In genomic region chr1:184019042-184019721, GRCm38 (mm10) we compare ENCODE assay signal across 18 mouse cellular contexts. TPM values are rescaled to one million over a fixed set of nuclear protein-coding genes. Genes with fewer than 3 reads are reported as not detected.
DNase-seq lines count a peak whose midpoint lies in the region; ATAC-seq and TF ChIP-seq lines count a peak whose summit lies in the region.
"Had no signal": no experiment of that assay in that cellular context is flagged by ENCODE, and none has a peak within 500 bp of the region (broad histone marks: within the 10 kb centered on the region; RNA-seq: fewer than 3 reads in every experiment).

No protein-coding gene starts in this region.

- H3K4me3 ChIP-seq in intestine, embryonic 14.5 days (ENCODE audit: low read depth, low read length): no peak overlapping the region
- no peak overlapping the region for H3K4me3 ChIP-seq in intestine, postnatal 0 days (ENCODE audit: low read depth, low read length)
- H3K4me3 ChIP-seq in lung, embryonic 16.5 days (ENCODE audit: low read length): no peak overlapping the region

- DNase-seq in heart, adult 11 months: peak; percentile 57
- no peak for DNase-seq in heart, adult 18-20 months
- no peak for DNase-seq in intestine, embryonic 14.5 days (ENCODE audit: low spot score)
- DNase-seq in lung, postnatal 25 days (ENCODE audit: low spot score): no peak
- DNase-seq in ZHBTc4 (ENCODE audit: low read depth, low spot score) (peak; percentile 77), adipocyte (ENCODE audit: low spot score) (no peak)
- DNase-seq: adrenal gland, postnatal 10 days; cerebellum, adult 9-11 months; forebrain, postnatal 0 days; heart, postnatal 14 days; kidney, adult 11 months; right cerebral cortex, postnatal 25 days had no signal

- H3K4me1 ChIP-seq in intestine, embryonic 14.5 days (replicated peaks; ENCODE audit: control insufficient read depth, insufficient read depth, low read length): 0 out of 2 replicates have a peak, but pooled peaks cover 5% of the 10 kb centered on the region
- no peaks in the 10 kb centered on the region for H3K4me1 ChIP-seq in intestine, postnatal 0 days (replicated peaks; ENCODE audit: control insufficient read depth, insufficient read depth, low read length)
- H3K4me1 ChIP-seq in lung, embryonic 16.5 days (replicated peaks; ENCODE audit: control insufficient read depth, insufficient read depth, low read length): no peaks in the 10 kb centered on the region; the same call in 1 of the 2 replicates

- peak; percentile 36; the same call in 1 of the 2 replicates for ATAC-seq in intestine, embryonic 14.5 days (replicated peaks; ENCODE audit: low FRiP score, low TSS enrichment, low read depth)
- ATAC-seq in intestine, postnatal 0 days: no peak
- ATAC-seq in lung, embryonic 16.5 days (ENCODE audit: low read depth): peak; percentile 52; the same call in 1 of the 2 replicates
- ATAC-seq: forebrain, postnatal 0 days; hindbrain, embryonic 16.5 days; lung, postnatal 0 days had no signal

- H3K4me2 ChIP-seq in intestine, embryonic 14.5 days (ENCODE audit: low read length): no peak overlapping the region
- H3K4me2 ChIP-seq in intestine, postnatal 0 days (replicated peaks; ENCODE audit: low read depth): no peak overlapping the region
- no peak overlapping the region for H3K4me2 ChIP-seq in lung, embryonic 16.5 days (ENCODE audit: low read depth, low read length)

- H3K27me3 ChIP-seq in intestine, embryonic 14.5 days (replicated peaks; ENCODE audit: control insufficient read depth, insufficient read depth, low read length): no peaks in the 10 kb centered on the region
- H3K27me3 ChIP-seq in intestine, postnatal 0 days (replicated peaks; ENCODE audit: control insufficient read depth, insufficient read depth, low read length): no peaks in the 10 kb centered on the region
- H3K27me3 ChIP-seq in lung, embryonic 16.5 days (ENCODE audit: control insufficient read depth, insufficient read depth, low read depth, low read length): no peaks in the 10 kb centered on the region

- H3K9me3 ChIP-seq in intestine, embryonic 14.5 days (ENCODE audit: control insufficient read depth, low read length): no peaks in the 10 kb centered on the region
- no peaks in the 10 kb centered on the region for H3K9me3 ChIP-seq in intestine, postnatal 0 days (ENCODE audit: control insufficient read depth)
- no peaks in the 10 kb centered on the region for H3K9me3 ChIP-seq in lung, embryonic 16.5 days (ENCODE audit: control insufficient read depth, low read length)

- WGBS in intestine, embryonic 14.5 days: 34% methylated on average over 6 of the region's 6 CpGs
- WGBS in intestine, postnatal 0 days: 56% methylated on average over 6 of the region's 6 CpGs
- 49% methylated on average over 6 of the region's 6 CpGs for WGBS in lung, embryonic 16.5 days

- TF ChIP-seq CTCF in intestine, postnatal 0 days (IDR thresholded peaks at IDR 0.05; ENCODE audit: low read depth): no peak

- H3K36me3 ChIP-seq in intestine, embryonic 14.5 days (ENCODE audit: control insufficient read depth, insufficient read depth, low read length): no peaks in the 10 kb centered on the region
- no peaks in the 10 kb centered on the region for H3K36me3 ChIP-seq in intestine, postnatal 0 days (ENCODE audit: control insufficient read depth, insufficient read depth)
- H3K36me3 ChIP-seq in lung, embryonic 16.5 days (ENCODE audit: control insufficient read depth, insufficient read depth, low read length): no peaks in the 10 kb centered on the region

- no peak overlapping the region for H3K27ac ChIP-seq in intestine, embryonic 14.5 days (ENCODE audit: low read depth)
- no peak overlapping the region for H3K27ac ChIP-seq in intestine, postnatal 0 days (ENCODE audit: low read depth, low read length)
- no peak overlapping the region for H3K27ac ChIP-seq in lung, embryonic 16.5 days (ENCODE audit: low read length)
- H3K27ac ChIP-seq: kidney, postnatal 0 days had no signal

- no peak overlapping the region for H3K9ac ChIP-seq in intestine, embryonic 14.5 days (ENCODE audit: low read length)
- H3K9ac ChIP-seq in intestine, postnatal 0 days (ENCODE audit: low read depth, low read length): no peak overlapping the region
- H3K9ac ChIP-seq in lung, embryonic 16.5 days (ENCODE audit: low read length): no peak overlapping the region
- H3K9ac ChIP-seq: forebrain, postnatal 0 days had no signal

RNA-seq across cellular contexts. Expression of gene Dusp10, which starts 6.1 kb away (rescaled TPM):
- total RNA-seq in heart, adult 18-20 months (2021): 1 to 10 TPM; 3.6 to 5.0 TPM
- 12.8 and 13.0 TPM in 2 replicates for polyA plus RNA-seq in intestine, embryonic 14.5 days (2014; fragmentation: Nextera tagmentation; extraction: Ambion mirVana)
- polyA plus RNA-seq in intestine, postnatal 0 days (2015; fragmentation: Nextera tagmentation; extraction: Ambion mirVana): 6.5 and 8.1 TPM in 2 replicates
- 6.8 and 7.4 TPM in 2 replicates for polyA plus RNA-seq in lung, embryonic 16.5 days (2015; fragmentation: Nextera tagmentation; extraction: Ambion mirVana)

RNA-seq across cellular contexts. Expression of gene 1700056E22Rik, which starts 14.9 kb away (rescaled TPM):
- total RNA-seq in heart, adult 18-20 months (2021): 1 to 10 TPM in 1 of 2 experiments, under 1 TPM in 1; 0.55 to 1.6 TPM
- 0.93 and 1.6 TPM in 2 replicates for polyA plus RNA-seq in intestine, embryonic 14.5 days (2014; fragmentation: Nextera tagmentation; extraction: Ambion mirVana)
- 1.2 and 1.5 TPM in 2 replicates for polyA plus RNA-seq in intestine, postnatal 0 days (2015; fragmentation: Nextera tagmentation; extraction: Ambion mirVana)
- 0.95 and 1.1 TPM in 2 replicates for polyA plus RNA-seq in lung, embryonic 16.5 days (2015; fragmentation: Nextera tagmentation; extraction: Ambion mirVana)
- total RNA-seq: forebrain, postnatal 0 days; layer of hippocampus, adult 18-20 months had no signal

Comparison
In these comparisons a context has a peak if more than half of its experiments do, and no peak if none do; other contexts are left out.
1. DNase-seq: peak in heart, adult 11 months (single experiment) and ZHBTc4 (single experiment); none in heart, adult 18-20 months (0 of 2), intestine, embryonic 14.5 days (single experiment), lung, postnatal 25 days (single experiment) and adipocyte (single experiment).